Comparison of ENCODE assay signal across 7 mouse cellular contexts in genomic region chr10:24312191-24312611, GRCm38 (mm10).
DNase-seq lines count a peak whose midpoint lies in the region; ATAC-seq lines count a peak whose summit lies in the region.

No protein-coding gene starts in this region.

- intact Hi-C loops in left cerebral cortex, postnatal 25 days (cut with DNase I): loop anchor here (5.0 kb wide), 1 partner anchor 315 kb away; no protein-coding TSS in a partner anchor

- ATAC-seq in common myeloid progenitor, adult 5-6 weeks (replicated peaks; ENCODE audit: low read depth, poor library complexity, severe bottlenecking): peak; percentile 99
- ATAC-seq in intestine, embryonic 15.5 days: peak; percentile 74

- 0% methylated on average over 9 of the region's 9 CpGs for WGBS in intestine, embryonic 15.5 days
- under 1% methylated on average over 9 of the region's 9 CpGs for WGBS in midbrain, embryonic 10.5 days

- no peaks in the 10 kb centered on the region for H3K36me3 ChIP-seq in intestine, embryonic 15.5 days
- H3K36me3 ChIP-seq in midbrain, embryonic 10.5 days: no peaks in the 10 kb centered on the region

- DNase-seq in adrenal gland, adult (ENCODE audit: inconsistent age in 2 of 2, low spot score in 1 of 2): peak; percentile 68 to 89
- DNase-seq in gastrocnemius, postnatal 4 days (ENCODE audit: low spot score in 2 of 2): peak; percentile 29 to 63
- DNase-seq in left cerebral cortex, postnatal 25 days (ENCODE audit: low spot score in 2 of 2): peak; percentile 76 to 88
- peak; percentile 65 for DNase-seq in midbrain, embryonic 10.5 days (ENCODE audit: low spot score)
- peak; percentile 54 for DNase-seq in skeletal muscle tissue, adult 2 months (ENCODE audit: low read depth, low spot score)

- H3K9ac ChIP-seq in intestine, embryonic 15.5 days: no peak overlapping the region

- no peak overlapping the region for H3K4me3 ChIP-seq in intestine, embryonic 15.5 days (replicated peaks)
- no peak overlapping the region for H3K4me3 ChIP-seq in midbrain, embryonic 10.5 days

- no peaks in the 10 kb centered on the region for H3K27me3 ChIP-seq in intestine, embryonic 15.5 days (replicated peaks)
- H3K27me3 ChIP-seq in midbrain, embryonic 10.5 days (ENCODE audit: low read depth, poor library complexity, severe bottlenecking): no peaks in the 10 kb centered on the region

- H3K27ac ChIP-seq in intestine, embryonic 15.5 days: no peak overlapping the region
- no peak overlapping the region for H3K27ac ChIP-seq in midbrain, embryonic 10.5 days (replicated peaks)

- H3K9me3 ChIP-seq in intestine, embryonic 15.5 days: no peaks in the 10 kb centered on the region
- H3K9me3 ChIP-seq in midbrain, embryonic 10.5 days (replicated peaks): no peaks in the 10 kb centered on the region

- H3K4me1 ChIP-seq in intestine, embryonic 15.5 days (replicated peaks): no peaks in the 10 kb centered on the region
- peaks cover 3% of the 10 kb centered on the region for H3K4me1 ChIP-seq in midbrain, embryonic 10.5 days

- 0 out of 2 replicates have a peak overlapping the region, but pooled peaks have one; percentile 1 for H3K4me2 ChIP-seq in intestine, embryonic 15.5 days (replicated peaks)
